Mouse (Mus musculus) neural tube, embryonic 12.5 days (tissue): ENCODE measurements around the gene Agap1. TPM values are rescaled to one million over a fixed set of nuclear protein-coding genes. Genes with fewer than 3 reads are reported as not detected.
"Not testable (repeated sequence)": the region's sequence is repeated elsewhere in the genome, so short reads cannot be mapped to it uniquely, and the experiment has no call there.

ENCODE experiments used
- ATAC-seq: fragments of 200-750 bp; cut with Nextera tagmentation; 2 replicates; pipeline ENCODE4 v1.8.0; 2017; ENCODE audit warnings: low read depth, mild to moderate bottlenecking, moderate TSS enrichment, moderate library complexity; ENCODE audit not compliant: low FRiP score
- H3K27ac ChIP-seq: fragments of 300-500 bp; sonication (generic); 2 replicates; pipeline ENCODE4 v1.5.1; 2016
- H3K27me3 ChIP-seq: fragments of 300-500 bp; sonication (generic); replicated peaks from 2 replicates; pipeline ENCODE4 v1.6.1; 2016; ENCODE audit warnings: mild to moderate bottlenecking
- H3K36me3 ChIP-seq: fragments of 300-500 bp; sonication (generic); 2 replicates; pipeline ENCODE4 v1.6.1; 2016; ENCODE audit warnings: mild to moderate bottlenecking
- H3K4me1 ChIP-seq: fragments of 300-500 bp; sonication (generic); 2 replicates; pipeline ENCODE4 v1.6.1; 2016
- H3K4me2 ChIP-seq: fragments of 300-500 bp; sonication (generic); replicated peaks from 2 replicates; pipeline ENCODE4 v1.6.1; 2016; ENCODE audit warnings: mild to moderate bottlenecking
- H3K4me3 ChIP-seq: fragments of 300-500 bp; sonication (generic); 2 replicates; pipeline ENCODE4 v1.5.1; 2016
- H3K9ac ChIP-seq: fragments of 300-500 bp; sonication (generic); 2 replicates; pipeline ENCODE4 v1.6.1; 2016; ENCODE audit warnings: mild to moderate bottlenecking
- H3K9me3 ChIP-seq: fragments of 300-500 bp; sonication (generic); 2 replicates; pipeline ENCODE4 v1.6.1; 2016; ENCODE audit warnings: mild to moderate bottlenecking
- whole genome bisulfite sequencing: fragments of 180-500 bp; shearing (Covaris S2); methylation state at CpG from one replicate; pipeline ENCODE4 v1.1.7; 2016; 5-methylcytosine and 5-hydroxymethylcytosine counted together
- polyA plus RNA-seq: library from polyadenylated mRNA; unstranded; fragments of >200 nt; fragmentation: Nextera tagmentation; extraction: Ambion mirVana; gene quantifications from 2 replicates; pipeline ENCODE4 v1.2.1, GENCODE M21; 2016

Gene Agap1
- polyA plus RNA-seq, 1 experiment from 2014 or later = 76.1 TPM

DNA sequence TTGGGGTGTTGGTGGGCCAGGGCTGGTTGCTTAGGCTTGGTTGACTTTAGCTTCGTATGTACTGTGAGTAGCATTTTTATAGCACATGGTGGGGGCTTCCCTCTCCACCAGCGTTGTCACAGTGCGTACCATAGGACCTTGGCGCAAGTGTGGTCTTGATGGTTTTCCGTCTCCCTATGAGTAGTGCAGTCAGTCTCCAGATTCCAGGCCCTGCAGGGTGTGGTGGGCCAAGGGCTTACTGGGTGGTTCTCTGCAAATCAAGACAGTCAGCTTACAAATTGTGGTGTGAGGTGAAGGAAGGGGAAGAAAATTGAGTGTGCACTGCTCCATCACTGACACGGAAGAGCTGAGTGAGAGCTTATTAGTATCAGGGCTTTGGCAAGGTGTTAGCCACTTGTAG lies 32.3 kb downstream of the Agap1 start:
- Histone ChIP-seq H3K27ac (no peak overlapping the region), H3K4me3 (no peak overlapping the region), H3K9ac (no peak overlapping the region), H3K4me2 (no peak overlapping the region), H3K4me1 (peaks cover 28% of the 10 kb centered on the region), H3K36me3 (no peaks in the 10 kb centered on the region), H3K27me3 (no peaks in the 10 kb centered on the region), H3K9me3 (no peaks in the 10 kb centered on the region)
- 87% methylated on average over 6 of the region's 6 CpGs for WGBS
- no peak for ATAC-seq

DNA sequence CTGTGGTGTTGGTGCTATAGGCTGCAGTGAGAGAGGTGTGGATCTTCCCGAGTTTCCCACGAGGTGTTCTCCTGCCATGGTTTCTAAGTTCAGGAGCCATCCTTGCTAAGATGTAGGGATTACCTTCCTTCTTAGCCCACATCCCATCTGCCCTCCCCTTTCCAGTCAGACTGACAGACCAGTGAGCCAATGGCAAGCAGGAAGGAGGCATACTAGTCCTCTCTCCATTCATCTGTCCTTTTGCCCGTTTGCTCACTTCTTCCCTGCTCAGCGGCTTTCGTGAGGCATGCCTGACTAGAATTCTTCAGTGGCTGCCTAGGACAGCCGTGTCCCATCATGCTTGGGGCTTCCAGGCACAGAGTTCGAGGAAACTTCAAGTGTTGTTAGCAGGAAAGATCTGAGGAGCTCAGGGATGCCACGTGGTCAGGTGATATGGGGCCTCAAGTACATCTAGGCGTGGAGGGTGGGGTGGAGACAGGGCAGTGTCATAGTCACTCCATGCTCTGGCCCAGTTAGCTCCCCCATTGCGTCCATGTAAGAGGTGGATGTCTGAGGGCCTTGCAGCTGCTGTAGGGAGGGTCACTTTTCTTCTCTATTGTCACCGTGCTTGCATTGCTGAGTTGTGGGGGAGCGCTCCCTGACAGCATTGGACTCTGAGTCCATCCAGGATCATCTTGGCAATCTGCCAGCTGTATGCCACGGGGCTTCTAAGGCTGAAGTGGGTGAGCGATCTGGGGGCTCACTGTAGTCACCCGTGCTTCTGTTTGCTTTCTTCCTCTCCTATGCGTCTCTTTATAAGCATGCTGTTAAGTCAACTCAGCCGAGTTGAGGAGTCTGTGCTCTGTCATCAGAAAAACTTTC lies 34.7 kb downstream of the Agap1 start:
- no peaks in the 10 kb centered on the region for H3K27me3 ChIP-seq
- no peaks in the 10 kb centered on the region for H3K9me3 ChIP-seq
- H3K9ac ChIP-seq = no peak overlapping the region
- 72% methylated on average over 17 of the region's 17 CpGs for WGBS
- H3K4me1 ChIP-seq = peaks cover 17% of the 10 kb centered on the region
- no peak overlapping the region for H3K4me2 ChIP-seq
- H3K27ac ChIP-seq = no peak overlapping the region
- H3K36me3 ChIP-seq = no peaks in the 10 kb centered on the region
- H3K4me3 ChIP-seq = no peak overlapping the region
- 0 out of 2 replicates have a peak, but pooled peaks have one; percentile 33 for ATAC-seq

DNA sequence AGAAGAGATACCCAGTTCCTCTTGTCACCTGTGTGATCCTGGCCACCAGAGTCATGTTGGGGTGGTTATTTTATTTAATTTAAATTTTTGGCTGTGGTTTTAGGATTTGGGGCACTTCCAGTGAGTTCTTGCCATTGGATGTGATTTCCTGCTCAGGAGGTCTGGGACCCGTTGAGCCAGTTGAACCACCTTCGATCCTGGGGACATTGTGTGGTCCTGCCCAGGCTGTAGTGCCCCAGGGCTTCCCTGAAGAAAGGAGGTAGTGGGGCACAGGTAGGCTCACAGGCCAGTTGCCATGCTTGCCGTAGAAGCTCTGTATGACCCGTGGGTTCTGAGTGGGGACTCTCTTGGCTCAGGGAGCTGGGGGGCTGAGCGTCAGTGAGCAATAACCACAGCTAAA lies 38.6 kb downstream of the Agap1 start:
- WGBS = 94% methylated on average over 5 of the region's 5 CpGs
- ATAC-seq = no peak
- Histone ChIP-seq H3K4me3 (no peak overlapping the region), H3K27ac (no peak overlapping the region), H3K36me3 (no peaks in the 10 kb centered on the region), H3K4me2 (no peak overlapping the region), H3K27me3 (no peaks in the 10 kb centered on the region), H3K9me3 (no peaks in the 10 kb centered on the region), H3K9ac (no peak overlapping the region), H3K4me1 (peaks cover 31% of the 10 kb centered on the region)

DNA sequence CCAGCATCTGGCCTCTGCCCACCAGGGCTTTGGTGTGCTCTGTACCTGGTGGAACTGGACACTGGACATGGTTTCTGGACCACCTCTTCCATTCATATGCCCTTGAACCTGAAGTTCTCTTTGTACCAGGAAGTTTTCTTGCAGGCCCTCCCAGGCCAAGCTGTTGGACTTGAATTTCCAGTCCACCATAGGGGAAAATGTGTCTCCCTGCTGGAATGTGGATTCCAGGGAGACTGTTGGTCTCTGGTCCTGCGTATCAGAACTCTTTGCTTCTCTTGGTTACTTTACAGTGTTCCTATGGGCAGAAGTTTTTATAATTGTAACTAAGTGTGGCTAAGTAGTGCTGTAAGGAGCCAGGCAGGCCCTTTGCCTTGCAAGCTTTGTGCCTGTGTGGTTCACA lies 40.2 kb downstream of the Agap1 start:
- ATAC-seq = no peak
- Histone ChIP-seq H3K4me3 (no peak overlapping the region), H3K27ac (no peak overlapping the region), H3K9me3 (no peaks in the 10 kb centered on the region), H3K27me3 (no peaks in the 10 kb centered on the region), H3K9ac (no peak overlapping the region), H3K4me2 (no peak overlapping the region), H3K36me3 (no peaks in the 10 kb centered on the region), H3K4me1 (peaks cover 28% of the 10 kb centered on the region)
- WGBS = 90% methylated on average over 1 of the region's 1 CpGs

DNA sequence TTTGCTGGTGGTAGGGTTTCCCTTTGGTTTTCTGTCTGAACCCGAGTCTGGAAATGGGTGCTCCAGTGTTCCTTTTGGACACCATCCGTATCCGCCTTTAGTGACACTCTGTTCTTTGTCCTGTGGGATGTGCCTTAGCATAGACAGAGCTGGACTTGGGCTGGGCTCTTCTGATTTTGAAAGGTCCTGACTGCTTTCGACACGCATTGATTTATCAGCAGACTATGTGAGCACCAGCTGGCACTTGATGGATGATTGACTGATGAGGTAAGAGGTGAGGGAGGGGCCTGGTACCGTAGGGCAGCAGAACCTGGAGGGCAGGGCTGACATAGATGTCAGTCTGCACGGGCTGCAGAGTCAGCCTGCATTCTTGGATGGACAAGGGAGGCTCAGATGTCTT lies 41.6 kb downstream of the Agap1 start:
- WGBS = 79% methylated on average over 7 of the region's 7 CpGs
- H3K4me1 ChIP-seq = peaks cover 42% of the 10 kb centered on the region

DNA sequence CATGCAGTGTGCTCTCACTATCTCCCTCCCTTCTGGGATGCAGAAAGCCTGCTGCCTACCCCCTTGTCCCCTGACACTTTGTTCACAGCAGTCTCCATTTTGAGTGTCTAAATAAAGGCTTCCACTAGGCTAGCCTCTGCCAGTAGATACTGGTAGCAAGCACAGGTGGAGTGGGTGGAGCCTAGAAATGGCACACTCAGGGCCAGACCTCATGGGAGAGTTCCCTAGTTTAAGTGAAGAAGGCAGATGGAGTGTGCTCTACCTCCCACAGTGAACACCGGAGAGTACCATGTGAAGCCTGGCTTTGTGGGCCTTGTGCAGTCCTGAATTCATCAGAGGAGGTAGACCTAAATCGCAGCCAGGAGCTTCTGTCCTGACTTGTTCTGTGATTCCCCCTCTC lies 46.3 kb downstream of the Agap1 start:
- no peak overlapping the region for H3K4me3 ChIP-seq
- H3K27ac ChIP-seq = no peak overlapping the region
- H3K9me3 ChIP-seq = 0 out of 2 replicates have a peak, but pooled peaks cover 3% of the 10 kb centered on the region
- H3K9ac ChIP-seq = no peak overlapping the region
- WGBS = 88% methylated on average over 2 of the region's 2 CpGs
- ATAC-seq = no peak
- H3K4me1 ChIP-seq = peaks cover 36% of the 10 kb centered on the region
- H3K4me2 ChIP-seq = no peak overlapping the region
- H3K36me3 ChIP-seq = no peaks in the 10 kb centered on the region
- no peaks in the 10 kb centered on the region for H3K27me3 ChIP-seq

More for the DNA sequence above, 41.6 kb downstream of the Agap1 start:
- Histone ChIP-seq H3K4me3 (no peak overlapping the region), H3K4me2 (no peak overlapping the region), H3K27me3 (no peaks in the 10 kb centered on the region), H3K9ac (no peak overlapping the region), H3K27ac (no peak overlapping the region), H3K36me3 (no peaks in the 10 kb centered on the region), H3K9me3 (no peaks in the 10 kb centered on the region)
- no peak for ATAC-seq

GRCm38 (mm10) chr1:89501346-89501745 lies 46.7 kb downstream of the Agap1 start:
- Histone ChIP-seq H3K4me2 (no peak overlapping the region), H3K36me3 (no peaks in the 10 kb centered on the region), H3K9ac (no peak overlapping the region), H3K4me3 (no peak overlapping the region), H3K4me1 (peaks cover 32% of the 10 kb centered on the region), H3K9me3 (0 out of 2 replicates have a peak, but pooled peaks cover 3% of the 10 kb centered on the region), H3K27me3 (no peaks in the 10 kb centered on the region), H3K27ac (no peak overlapping the region)
- ATAC-seq = no peak
- WGBS = 91% methylated on average over 4 of the region's 4 CpGs

GRCm38 (mm10) chr1:89501891-89502290 lies 47.3 kb downstream of the Agap1 start:
- H3K4me3 ChIP-seq, ATAC-seq, H3K36me3 ChIP-seq, H3K27ac ChIP-seq, H3K9me3 ChIP-seq, H3K27me3 ChIP-seq, H3K9ac ChIP-seq, H3K4me2 ChIP-seq: not testable (repeated sequence)
- peaks cover 31% of the 10 kb centered on the region for H3K4me1 ChIP-seq

DNA sequence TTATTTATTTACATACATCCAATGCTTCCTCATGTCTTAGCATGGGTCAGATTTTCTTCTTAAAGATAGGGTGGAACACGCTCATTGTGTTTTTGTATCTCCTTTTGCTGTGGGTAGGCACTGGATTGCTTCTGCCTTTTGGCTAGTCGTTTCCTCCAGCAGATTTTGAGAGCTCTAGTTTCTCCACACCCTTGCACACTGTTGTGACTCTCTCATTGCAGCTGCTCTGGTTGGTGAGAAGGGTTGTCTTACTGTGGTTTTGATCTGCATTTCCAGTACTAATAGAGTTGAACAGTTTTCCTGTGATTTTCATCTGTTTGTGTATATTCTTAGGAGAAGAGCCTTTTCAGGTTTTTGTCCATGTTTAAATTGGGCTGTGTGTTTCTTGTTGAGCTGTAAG lies 54.6 kb downstream of the Agap1 start:
- Histone ChIP-seq H3K27me3 (no peaks in the 10 kb centered on the region), H3K36me3 (no peaks in the 10 kb centered on the region), H3K9ac (no peak overlapping the region), H3K4me3 (no peak overlapping the region), H3K27ac (no peak overlapping the region), H3K4me1 (peaks cover 38% of the 10 kb centered on the region), H3K4me2 (no peak overlapping the region), H3K9me3 (no peaks in the 10 kb centered on the region)
- 67% methylated on average over 2 of the region's 2 CpGs for WGBS
- ATAC-seq = no peak

DNA sequence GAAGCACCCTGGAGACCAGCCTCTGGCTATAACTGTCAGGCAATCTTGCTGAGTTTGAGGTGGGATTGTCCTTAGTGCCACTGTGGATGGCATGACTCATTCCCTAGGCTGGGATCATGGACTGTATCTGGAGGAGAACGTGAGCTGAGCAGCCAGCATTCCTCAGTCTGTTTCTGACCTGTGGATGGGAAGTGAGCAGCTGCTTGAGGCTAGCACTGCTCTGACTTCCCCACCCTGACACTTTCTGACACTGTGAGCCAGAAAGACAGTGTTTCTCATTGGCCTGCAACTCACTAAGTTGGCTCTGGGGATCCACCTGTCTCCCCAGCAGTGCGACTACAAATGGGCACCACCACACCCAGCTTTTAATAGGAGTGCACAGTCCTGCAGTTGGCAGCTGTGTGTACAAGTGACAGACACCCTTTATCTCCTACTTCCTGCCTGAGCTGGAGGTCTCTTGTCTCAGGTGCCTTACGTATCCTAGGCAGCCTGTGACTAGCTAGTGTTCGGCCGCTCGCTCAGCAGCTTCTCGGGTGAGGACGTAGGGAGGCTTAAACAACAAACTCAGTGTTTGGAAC lies 55.2 kb downstream of the Agap1 start:
- Histone ChIP-seq H3K4me3 (no peak overlapping the region), H3K4me2 (no peak overlapping the region), H3K27ac (no peak overlapping the region), H3K9me3 (no peaks in the 10 kb centered on the region), H3K27me3 (no peaks in the 10 kb centered on the region), H3K9ac (no peak overlapping the region), H3K36me3 (no peaks in the 10 kb centered on the region), H3K4me1 (peaks cover 38% of the 10 kb centered on the region)
- ATAC-seq = no peak
- WGBS = 31% methylated on average over 8 of the region's 8 CpGs

GRCm38 (mm10) chr1:89510731-89511130 lies 56.1 kb downstream of the Agap1 start:
- no peak for ATAC-seq
- Histone ChIP-seq H3K4me2 (no peak overlapping the region), H3K27ac (no peak overlapping the region), H3K9ac (no peak overlapping the region), H3K9me3 (no peaks in the 10 kb centered on the region), H3K27me3 (no peaks in the 10 kb centered on the region), H3K36me3 (no peaks in the 10 kb centered on the region), H3K4me1 (peaks cover 45% of the 10 kb centered on the region), H3K4me3 (no peak overlapping the region)
- 19% methylated on average over 8 of the region's 8 CpGs for WGBS

- Histone ChIP-seq H3K27me3 (no peaks in the 10 kb centered on the region), H3K4me3 (no peak overlapping the region), H3K9me3 (no peaks in the 10 kb centered on the region), H3K27ac (no peak overlapping the region), H3K4me2 (no peak overlapping the region), H3K9ac (no peak overlapping the region), H3K4me1 (peaks cover 72% of the 10 kb centered on the region), H3K36me3 (no peaks in the 10 kb centered on the region)
- no peak for ATAC-seq
- 77% methylated on average over 8 of the region's 8 CpGs for WGBS
These were observed 59.1 kb downstream of the Agap1 start for GRCm38 (mm10) chr1:89513616-89514283.
